Mouse (Mus musculus) lung, postnatal 25 days (tissue): ENCODE results near the gene Nat14.

Experiments
- DNase-seq: peaks from one replicate; pipeline ENCODE4 v3.0.0; 2022; ENCODE audit warnings: low spot score

Nat14 gene

DNA sequence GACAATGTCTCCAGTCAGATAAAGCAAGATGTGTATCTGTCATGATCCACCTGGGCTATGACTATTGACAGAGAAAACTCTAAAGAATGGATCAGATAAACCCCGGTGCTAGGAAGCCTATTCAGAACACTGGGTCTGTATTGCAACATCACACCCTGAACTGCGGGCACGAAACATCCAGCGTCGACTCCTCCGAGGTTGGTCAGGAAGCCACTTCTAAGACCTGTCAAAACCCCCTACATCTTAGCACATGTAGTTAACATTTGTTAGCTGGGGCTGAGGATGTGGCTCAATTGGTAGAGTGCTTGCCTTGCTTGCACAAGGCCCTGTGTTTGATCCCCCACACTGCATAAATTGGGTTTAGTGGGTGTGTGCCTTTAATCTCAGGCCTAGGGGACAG, 26.6 kb downstream of the Nat14 start:
- no peak for DNase-seq

- DNase-seq: peak; percentile 42
Measured at GRCm38 (mm10) chr7:4950561-4951342, 28.9 kb downstream of the Nat14 start.

- no peak for DNase-seq
Measured at GRCm38 (mm10) chr7:4953815-4954445, 32.1 kb downstream of the Nat14 start.

DNA sequence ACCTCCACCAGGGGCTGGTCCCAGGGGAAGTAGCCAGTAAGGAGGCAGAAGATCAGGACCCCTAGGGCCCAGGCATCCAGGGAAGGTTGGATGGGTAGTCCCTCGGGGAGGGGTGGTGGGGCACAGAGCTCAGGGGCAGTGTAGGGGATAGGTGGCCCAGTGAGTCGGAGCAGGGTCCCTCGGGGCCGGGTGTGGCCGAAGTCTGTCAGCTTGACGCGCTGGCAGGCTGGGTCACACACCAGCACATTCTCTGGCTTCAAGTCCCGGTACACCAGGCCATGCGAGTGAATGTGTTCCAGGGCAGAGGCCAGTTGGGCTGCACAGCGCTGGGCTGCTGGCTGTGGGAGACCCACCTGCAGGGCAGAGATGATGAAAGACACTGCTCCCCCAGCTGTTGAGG, 35.5 kb downstream of the Nat14 start:
- DNase-seq: no peak

DNA sequence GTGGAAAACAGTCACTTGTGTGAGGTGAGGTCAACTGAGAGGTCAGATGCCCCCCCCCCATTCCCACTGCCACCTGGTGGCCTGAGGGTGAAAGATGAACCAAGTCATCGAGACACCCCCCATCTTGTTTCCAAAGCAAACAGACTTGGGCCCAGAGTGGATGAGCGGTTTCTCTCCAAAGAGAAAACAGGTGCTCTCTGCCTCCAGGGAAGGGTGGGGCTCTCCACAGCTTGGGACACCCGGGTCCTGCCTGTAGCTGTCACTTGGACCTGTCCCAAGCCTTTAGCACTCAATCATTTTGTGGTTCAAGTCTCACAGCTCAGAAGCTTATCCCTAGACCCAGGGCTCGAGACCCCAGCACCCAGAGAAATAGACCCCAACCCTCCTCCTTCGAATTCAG, 41.7 kb downstream of the Nat14 start:
- no peak for DNase-seq

GRCm38 (mm10) chr7:4964272-4964671, 42.4 kb downstream of the Nat14 start, which contains the start of gene Sbk2:
Gene Sbk2, minus strand, starts transcription at chr7:4964406.
- peak; percentile 78 for DNase-seq

GRCm38 (mm10) chr7:4964988-4965387, 43.2 kb downstream of the Nat14 start:
- DNase-seq: no peak

- no peak for DNase-seq
Measured at GRCm38 (mm10) chr7:4971068-4971467, 49.2 kb downstream of the Nat14 start, which contains the start of gene Sbk3. Gene Sbk3, minus strand, starts transcription at chr7:4971168.

DNA sequence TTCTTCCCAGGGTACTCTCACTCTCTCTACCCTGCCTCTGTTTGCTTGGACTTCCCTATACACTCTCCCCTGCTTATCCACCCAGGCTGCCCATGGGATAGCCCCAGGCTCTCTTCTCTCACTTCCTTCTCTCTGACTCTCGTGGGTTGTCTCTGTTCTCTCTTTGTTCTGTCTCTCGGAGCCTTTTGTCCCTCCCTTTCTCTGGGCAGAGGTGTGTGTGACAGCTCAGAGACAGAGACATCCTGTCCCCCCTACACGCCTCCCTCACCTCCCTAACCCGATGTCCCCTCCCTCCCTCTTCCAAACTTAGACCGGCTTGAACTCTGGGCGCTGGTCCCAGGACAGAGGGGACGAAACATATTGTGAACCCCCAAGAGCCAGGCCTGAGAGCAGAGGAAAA, 49.9 kb downstream of the Nat14 start:
- peak; percentile 53 for DNase-seq

DNA sequence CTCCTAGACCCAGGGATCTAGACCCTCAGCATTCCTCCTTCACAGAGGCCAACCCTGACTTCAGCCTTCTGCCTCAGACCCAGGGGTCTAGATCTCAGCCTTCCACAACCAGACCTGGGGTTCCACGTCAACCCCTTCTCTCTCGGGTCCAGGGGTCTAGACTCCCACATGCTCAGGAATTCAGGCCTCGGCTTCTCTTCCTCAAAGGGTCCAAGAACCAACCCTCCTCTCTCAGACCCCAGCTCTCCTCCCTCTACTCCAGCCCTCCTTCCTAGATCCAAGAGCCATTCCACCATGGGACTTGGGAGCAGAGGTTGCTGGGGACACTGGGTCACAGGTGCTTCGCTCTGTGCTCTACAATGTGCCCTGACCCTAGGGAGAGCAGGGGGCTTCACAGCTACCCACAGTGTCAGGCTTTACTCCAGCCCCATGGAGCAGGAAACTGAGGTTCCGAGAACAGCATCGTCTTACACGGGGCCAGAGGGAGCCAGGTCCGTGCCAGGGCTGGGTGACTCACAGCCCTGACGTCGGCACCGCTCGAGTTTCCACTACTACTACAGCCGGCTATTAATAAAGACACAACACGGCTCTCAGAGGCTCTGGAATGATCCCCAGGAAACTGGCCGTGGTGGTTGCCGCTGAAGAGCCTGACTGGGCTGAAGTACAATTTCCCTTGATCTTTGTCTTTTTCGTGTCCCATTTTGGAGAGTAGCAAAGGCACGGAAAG, 50.7 kb downstream of the Nat14 start:
- peak; percentile 63 for DNase-seq
